Mouse (Mus musculus): Measurements from ENCODE around the gene Sh3kbp1.
A peak's percentile ranks its signal among the peaks of the same experiment; 100 is the strongest.

GRCm38 (mm10) chrX:159689785-159690416 lies 62.8 kb downstream of the Sh3kbp1 start:
- TF ChIP-seq CTCF (IDR thresholded peaks at IDR 0.05; ENCODE audit: low read depth) (no peak), EP300 (IDR thresholded peaks at IDR 0.05; ENCODE audit: low read depth) (peak; percentile 41; the same call in 1 of the 2 replicates)
